11 mouse cellular contexts compared by ENCODE assay signal in the genomic region with DNA sequence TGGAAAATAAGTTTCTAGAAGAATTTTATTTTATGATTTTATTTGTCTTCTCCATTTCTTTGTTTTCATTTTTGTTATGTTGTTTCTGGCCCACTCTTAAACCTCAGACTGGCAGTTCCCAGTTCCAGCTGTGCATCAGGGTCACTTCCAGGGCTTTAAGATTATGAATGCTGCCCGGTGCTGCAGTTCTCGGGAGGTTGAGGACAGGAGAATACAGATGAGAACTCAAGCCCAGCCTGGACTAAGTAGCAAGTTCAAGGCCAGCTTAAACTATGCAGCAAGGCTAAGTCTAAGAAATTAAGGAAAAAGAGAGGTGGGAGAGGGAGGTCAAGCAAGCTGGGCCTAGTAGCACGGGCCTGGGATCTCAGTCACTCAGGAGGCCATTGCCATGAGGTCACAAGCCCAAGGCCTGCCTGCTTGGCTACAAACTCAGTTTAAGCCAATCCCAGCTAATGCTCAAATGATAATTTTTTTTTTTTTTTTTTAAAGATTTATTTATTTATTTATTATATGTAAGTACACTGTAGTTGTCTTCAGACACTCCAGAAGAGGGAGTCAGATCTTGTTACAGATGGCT. TPM values are rescaled to one million over a fixed set of nuclear protein-coding genes. Genes with fewer than 3 reads are reported as not detected.
DNase-seq lines count a peak whose midpoint lies in the region; ATAC-seq and TF ChIP-seq lines count a peak whose summit lies in the region.
"Had no signal": no experiment of that assay in that cellular context is flagged by ENCODE, and none has a peak within 500 bp of the region (broad histone marks: within the 10 kb centered on the region; RNA-seq: fewer than 3 reads in every experiment).

No protein-coding gene starts in this region.

- peaks cover 45% of the 10 kb centered on the region for H3K4me1 ChIP-seq in kidney, adult 2 months (ENCODE audit: control insufficient read depth, insufficient read depth, low read length)
- H3K4me1 ChIP-seq in G1E (ENCODE audit: insufficient read depth, low read depth, low read length) = peaks cover 68% of the 10 kb centered on the region
- peaks cover 49% of the 10 kb centered on the region for H3K4me1 ChIP-seq in heart, postnatal 0 days (ENCODE audit: control insufficient read depth, insufficient read depth)

- no peak for TF ChIP-seq CTCF in kidney, adult 2 months (conservative IDR thresholded peaks at IDR 0.05; ENCODE audit: insufficient read depth, insufficient read length, low read depth, low read length)
- TF ChIP-seq CTCF in G1E (IDR thresholded peaks at IDR 0.05; ENCODE audit: low read depth, low read length) = no peak
- no peak for TF ChIP-seq CTCF in heart, postnatal 0 days (IDR thresholded peaks at IDR 0.05; ENCODE audit: low read depth)

- H3K9ac ChIP-seq in heart, postnatal 0 days (replicated peaks; ENCODE audit: low read depth, low read length) = no peak overlapping the region
- H3K9ac ChIP-seq: hindbrain, embryonic 14.5 days; limb, embryonic 15.5 days had no signal

- H3K9me3 ChIP-seq in G1E (replicated peaks) = no peaks in the 10 kb centered on the region
- H3K9me3 ChIP-seq in heart, postnatal 0 days (replicated peaks; ENCODE audit: control insufficient read depth, low read length) = no peaks in the 10 kb centered on the region
- H3K9me3 ChIP-seq: limb, embryonic 15.5 days had no signal

- H3K4me3 ChIP-seq in kidney, adult 2 months (ENCODE audit: insufficient read depth, low read depth, low read length) = no peak overlapping the region
- H3K4me3 ChIP-seq in G1E (ENCODE audit: low read depth, low read length) = peak overlapping the region; percentile 59; the same call in 1 of the 2 replicates
- H3K4me3 ChIP-seq in heart, postnatal 0 days (ENCODE audit: low read depth, low read length) = no peak overlapping the region
- H3K4me3 ChIP-seq: limb, embryonic 15.5 days had no signal

- DNase-seq in adrenal gland, adult 8-10 months = peak; percentile 30
- DNase-seq in adrenal gland, postnatal 4 days (ENCODE audit: low spot score in 2 of 2) = no peak
- DNase-seq in kidney, adult 2 months = no peak
- no peak for DNase-seq in kidney, adult 8-10 months
- no peak for DNase-seq in G1E (ENCODE audit: low spot score)
- DNase-seq in heart, postnatal 0 days (ENCODE audit: low spot score) = peak; percentile 20
- no peak for DNase-seq in embryo, embryonic 10 days (ENCODE audit: low spot score)
- DNase-seq in gastrocnemius, postnatal 10 days = no peak

- TF ChIP-seq EP300 in heart, postnatal 0 days (IDR thresholded peaks at IDR 0.05; ENCODE audit: low read depth) = no peak

- H3K27ac ChIP-seq in kidney, adult 2 months (ENCODE audit: insufficient read depth, low read depth, low read length) = peak overlapping the region; percentile 53; the same call in 1 of the 2 replicates
- H3K27ac ChIP-seq in heart, postnatal 0 days (ENCODE audit: low read depth) = peak overlapping the region; percentile 76
- H3K27ac ChIP-seq: hindbrain, embryonic 14.5 days; limb, embryonic 15.5 days had no signal

- no peak for ATAC-seq in G1E (ENCODE audit: extremely low read depth, insufficient number of reproducible peaks, low FRiP score, poor library complexity, severe bottlenecking)
- ATAC-seq in heart, postnatal 0 days (ENCODE audit: insufficient read depth, low read depth) = no peak

- H3K4me2 ChIP-seq in heart, postnatal 0 days (ENCODE audit: low read depth, low read length) = peak overlapping the region; percentile 35
- H3K4me2 ChIP-seq: hindbrain, embryonic 14.5 days; limb, embryonic 15.5 days; midbrain, embryonic 11.5 days had no signal

- no peaks in the 10 kb centered on the region for H3K36me3 ChIP-seq in kidney, adult 2 months (ENCODE audit: control insufficient read depth, insufficient read depth, low read length)
- H3K36me3 ChIP-seq in G1E (replicated peaks) = peaks cover 68% of the 10 kb centered on the region
- H3K36me3 ChIP-seq in heart, postnatal 0 days (replicated peaks; ENCODE audit: control insufficient read depth, insufficient read depth, low read length) = peaks cover 9% of the 10 kb centered on the region; the same call in 1 of the 2 replicates

- TF ChIP-seq POLR2A in kidney, adult 2 months (IDR thresholded peaks at IDR 0.05; ENCODE audit: low read depth, low read length) = no peak

- no peaks in the 10 kb centered on the region for H3K27me3 ChIP-seq in kidney, adult 2 months (replicated peaks; ENCODE audit: control insufficient read depth, insufficient read depth, low read length)
- no peaks in the 10 kb centered on the region for H3K27me3 ChIP-seq in G1E (ENCODE audit: insufficient read depth, low read length)
- H3K27me3 ChIP-seq in heart, postnatal 0 days (ENCODE audit: control insufficient read depth, insufficient read depth, low read length) = no peaks in the 10 kb centered on the region
- H3K27me3 ChIP-seq: limb, embryonic 15.5 days had no signal

- WGBS in kidney, adult 2 months = 64% methylated on average over 3 of the region's 3 CpGs
- WGBS in heart, postnatal 0 days = 29% methylated on average over 3 of the region's 3 CpGs

RNA-seq across cellular contexts. Expression of a gene that starts 5.1 kb away (rescaled TPM):
- total RNA-seq in adrenal gland, adult 8-10 months (2022) = 100 to 1,000 TPM; 218 to 258 (median 235) TPM
- 100 to 1,000 TPM; 214 to 224 TPM for total RNA-seq in adrenal gland, postnatal 4 days (2021)
- 129 and 144 TPM in 2 replicates for polyA plus RNA-seq in kidney, adult 2 months (2012; rRNA removed)
- 59.7 and 87.3 TPM in 2 replicates for total RNA-seq in G1E (2014; fragmentation: Nextera tagmentation)
- 56.9 and 57.3 TPM in 2 replicates for total RNA-seq in G1E (2017)
- polyA plus RNA-seq in G1E (2012) = 201 and 202 TPM in 2 replicates
- total RNA-seq in heart, postnatal 0 days (2014; rRNA removed; ENCODE audit: low replicate concordance) = 76.0 and 82.4 TPM in 2 replicates
- polyA plus RNA-seq in heart, postnatal 0 days (2015; fragmentation: Nextera tagmentation; extraction: Ambion mirVana) = 104 and 105 TPM in 2 replicates
- 100 to 1,000 TPM; 220 to 226 TPM for total RNA-seq in gastrocnemius, postnatal 10 days (2021)

RNA-seq across cellular contexts. Expression of a gene that starts 11.9 kb away (rescaled TPM):
- 10 to 100 TPM; 50.3 to 63.7 (median 60.1) TPM for total RNA-seq in adrenal gland, adult 8-10 months (2022)
- total RNA-seq in adrenal gland, postnatal 4 days (2021) = 10 to 100 TPM; 54.4 to 59.8 TPM
- 19.5 and 25.1 TPM in 2 replicates for polyA plus RNA-seq in kidney, adult 2 months (2012; rRNA removed)
- total RNA-seq in G1E (2014; fragmentation: Nextera tagmentation) (41.1 and 42.9 TPM in 2 replicates), G1E (2017) (51.6 and 56.9 TPM in 2 replicates)
- 23.4 and 25.0 TPM in 2 replicates for polyA plus RNA-seq in G1E (2012)
- total RNA-seq in heart, postnatal 0 days (2014; rRNA removed; ENCODE audit: low replicate concordance) = 74.1 and 82.7 TPM in 2 replicates
- 111 and 116 TPM in 2 replicates for polyA plus RNA-seq in heart, postnatal 0 days (2015; fragmentation: Nextera tagmentation; extraction: Ambion mirVana)
- total RNA-seq in gastrocnemius, postnatal 10 days (2021) = 10 to 100 TPM; 64.5 to 81.1 TPM

RNA-seq across cellular contexts. Expression of a gene that starts 31.9 kb away (rescaled TPM):
- total RNA-seq in adrenal gland, adult 8-10 months (2022) = 10 to 100 TPM; 75.9 to 87.9 (median 84.9) TPM
- total RNA-seq in adrenal gland, postnatal 4 days (2021) = 10 to 100 TPM; 45.9 to 46.8 TPM
- 132 and 160 TPM in 2 replicates for polyA plus RNA-seq in kidney, adult 2 months (2012; rRNA removed)
- total RNA-seq in G1E (2014; fragmentation: Nextera tagmentation) = 24.2 and 25.5 TPM in 2 replicates
- 61.2 and 82.5 TPM in 2 replicates for total RNA-seq in G1E (2017)
- 18.6 and 28.3 TPM in 2 replicates for polyA plus RNA-seq in G1E (2012)
- 41.1 and 71.6 TPM in 2 replicates for total RNA-seq in heart, postnatal 0 days (2014; rRNA removed; ENCODE audit: low replicate concordance)
- 57.9 and 65.9 TPM in 2 replicates for polyA plus RNA-seq in heart, postnatal 0 days (2015; fragmentation: Nextera tagmentation; extraction: Ambion mirVana)
- total RNA-seq in gastrocnemius, postnatal 10 days (2021) = 10 to 100 TPM; 17.7 to 26.2 TPM

RNA-seq across cellular contexts. Expression of a gene that starts 33.2 kb away (rescaled TPM):
- total RNA-seq in adrenal gland, adult 8-10 months (2022) = 100 to 1,000 TPM; 140 to 233 (median 156) TPM
- total RNA-seq in adrenal gland, postnatal 4 days (2021) = 100 to 1,000 TPM; 219 to 273 TPM
- 108 and 129 TPM in 2 replicates for polyA plus RNA-seq in kidney, adult 2 months (2012; rRNA removed)
- 1,458 and 1,815 TPM in 2 replicates for total RNA-seq in G1E (2014; fragmentation: Nextera tagmentation)
- 554 and 587 TPM in 2 replicates for total RNA-seq in G1E (2017)
- 445 and 449 TPM in 2 replicates for polyA plus RNA-seq in G1E (2012)
- total RNA-seq in heart, postnatal 0 days (2014; rRNA removed; ENCODE audit: low replicate concordance) = 164 and 224 TPM in 2 replicates
- 615 and 804 TPM in 2 replicates for polyA plus RNA-seq in heart, postnatal 0 days (2015; fragmentation: Nextera tagmentation; extraction: Ambion mirVana)
- total RNA-seq in gastrocnemius, postnatal 10 days (2021) = 100 to 1,000 TPM; 134 to 168 TPM

RNA-seq across cellular contexts. Expression of a gene that starts 59.4 kb away (rescaled TPM):
- 10 to 100 TPM; 68.1 to 89.3 (median 75.9) TPM for total RNA-seq in adrenal gland, adult 8-10 months (2022)
- total RNA-seq in adrenal gland, postnatal 4 days (2021) = 10 to 100 TPM; 83.9 to 87.4 TPM
- polyA plus RNA-seq in kidney, adult 2 months (2012; rRNA removed) = 39.2 and 44.8 TPM in 2 replicates
- total RNA-seq in G1E (2014; fragmentation: Nextera tagmentation) (38.1 and 47.6 TPM in 2 replicates), G1E (2017) (88.0 and 111 TPM in 2 replicates)
- 114 and 127 TPM in 2 replicates for polyA plus RNA-seq in G1E (2012)
- total RNA-seq in heart, postnatal 0 days (2014; rRNA removed; ENCODE audit: low replicate concordance) = 21.3 and 41.1 TPM in 2 replicates
- polyA plus RNA-seq in heart, postnatal 0 days (2015; fragmentation: Nextera tagmentation; extraction: Ambion mirVana) = 62.9 and 67.5 TPM in 2 replicates
- total RNA-seq in gastrocnemius, postnatal 10 days (2021) = 10 to 100 TPM; 21.3 to 24.1 TPM

Comparison
In these comparisons a context has a peak if more than half of its experiments do, and no peak if none do; other contexts are left out.
1. DNase-seq: peak in adrenal gland, adult 8-10 months (single experiment) and heart, postnatal 0 days (single experiment); none in adrenal gland, postnatal 4 days (0 of 2), kidney, adult 2 months (single experiment), kidney, adult 8-10 months (0 of 2), G1E (single experiment), embryo, embryonic 10 days (single experiment) and gastrocnemius, postnatal 10 days (single experiment).